Comparison of ENCODE assay signal across 9 mouse cellular contexts in the genomic region with DNA sequence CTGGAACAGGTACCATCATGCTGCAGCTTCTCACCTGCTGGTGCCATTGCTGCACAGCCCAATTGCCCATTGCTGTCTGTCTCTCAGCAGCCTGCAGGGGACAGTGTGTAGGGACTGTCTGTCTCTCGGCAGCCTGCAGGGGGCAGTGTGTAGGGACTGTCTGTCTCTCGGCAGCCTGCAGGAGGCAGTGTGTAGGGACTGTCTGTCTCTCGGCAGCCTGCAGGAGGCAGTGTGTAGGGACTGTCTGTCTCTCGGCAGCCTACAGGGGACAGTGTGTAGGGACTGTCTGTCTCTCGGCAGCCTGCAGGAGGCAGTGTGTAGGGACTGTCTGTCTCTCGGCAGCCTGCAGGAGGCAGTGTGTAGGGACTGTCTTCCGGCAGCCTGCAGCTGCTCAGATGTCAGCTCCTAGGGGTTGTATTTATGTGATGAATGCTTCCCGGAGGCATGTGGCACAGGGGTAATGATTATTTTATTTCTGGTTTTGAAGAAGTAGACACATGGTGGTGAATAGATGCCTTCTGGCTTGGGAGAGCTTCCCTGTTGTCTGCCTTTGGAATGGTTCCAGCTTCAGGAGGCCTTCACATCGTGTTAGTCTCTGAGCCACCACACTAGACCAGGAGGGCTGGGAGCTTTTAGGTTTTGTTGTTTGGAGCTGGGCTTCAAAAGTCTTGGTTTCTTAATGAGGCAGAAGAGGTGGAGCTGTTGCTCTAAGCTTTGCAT.
DNase-seq lines count a peak whose midpoint lies in the region; ATAC-seq and TF ChIP-seq lines count a peak whose summit lies in the region.
"Had no signal": no experiment of that assay in that cellular context is flagged by ENCODE, and none has a peak within 500 bp of the region (broad histone marks: within the 10 kb centered on the region; RNA-seq: fewer than 3 reads in every experiment).

No protein-coding gene starts in this region.

- peak; percentile 71 for TF ChIP-seq CTCF in lung, embryonic 14.5 days (IDR thresholded peaks at IDR 0.05; ENCODE audit: low read depth)

- H3K4me2 ChIP-seq in heart, embryonic 11.5 days, result no peak overlapping the region
- H3K4me2 ChIP-seq in lung, embryonic 14.5 days, result no peak overlapping the region
- H3K4me2 ChIP-seq in midbrain, embryonic 15.5 days, result no peak overlapping the region
- H3K4me2 ChIP-seq in forebrain, embryonic 15.5 days (replicated peaks), result no peak overlapping the region
- H3K4me2 ChIP-seq: limb, embryonic 13.5 days had no signal

- peak; percentile 53 for DNase-seq in heart, adult 11 months
- DNase-seq in lung, embryonic 14.5 days, result peak; percentile 13
- no peak for DNase-seq in lung, adult 18-20 months
- no peak for DNase-seq in ovary, postnatal 10 days (ENCODE audit: low spot score)

- H3K27me3 ChIP-seq in heart, embryonic 11.5 days (ENCODE audit: control insufficient read depth, insufficient read depth, low read length), result no peaks in the 10 kb centered on the region
- no peaks in the 10 kb centered on the region for H3K27me3 ChIP-seq in lung, embryonic 14.5 days (ENCODE audit: insufficient read depth, low read length)
- no peaks in the 10 kb centered on the region for H3K27me3 ChIP-seq in midbrain, embryonic 15.5 days (replicated peaks)
- H3K27me3 ChIP-seq in forebrain, embryonic 15.5 days, result no peaks in the 10 kb centered on the region
- H3K27me3 ChIP-seq: limb, embryonic 13.5 days had no signal

- no peak overlapping the region for H3K9ac ChIP-seq in heart, embryonic 11.5 days (ENCODE audit: low read depth, low read length)
- H3K9ac ChIP-seq in lung, embryonic 14.5 days, result no peak overlapping the region
- no peak overlapping the region for H3K9ac ChIP-seq in midbrain, embryonic 15.5 days
- no peak overlapping the region for H3K9ac ChIP-seq in forebrain, embryonic 15.5 days (replicated peaks)
- H3K9ac ChIP-seq: limb, embryonic 13.5 days had no signal

- no peaks in the 10 kb centered on the region for H3K36me3 ChIP-seq in heart, embryonic 11.5 days (ENCODE audit: control insufficient read depth, insufficient read depth, low read length)
- no peaks in the 10 kb centered on the region for H3K36me3 ChIP-seq in lung, embryonic 14.5 days (ENCODE audit: insufficient read depth)
- no peaks in the 10 kb centered on the region for H3K36me3 ChIP-seq in midbrain, embryonic 15.5 days (replicated peaks)
- H3K36me3 ChIP-seq in forebrain, embryonic 15.5 days, result no peaks in the 10 kb centered on the region
- H3K36me3 ChIP-seq: limb, embryonic 13.5 days had no signal

- no peak overlapping the region for H3K27ac ChIP-seq in heart, embryonic 11.5 days (ENCODE audit: low read depth, low read length)
- H3K27ac ChIP-seq in lung, embryonic 14.5 days (ENCODE audit: low read depth), result no peak overlapping the region
- peak overlapping the region; percentile 50 for H3K27ac ChIP-seq in midbrain, embryonic 15.5 days
- H3K27ac ChIP-seq in forebrain, embryonic 15.5 days (replicated peaks), result no peak overlapping the region; the same call in 1 of the 2 replicates
- H3K27ac ChIP-seq: limb, embryonic 13.5 days had no signal

- no peak overlapping the region for H3K4me3 ChIP-seq in heart, embryonic 11.5 days (ENCODE audit: low read depth, low read length)
- H3K4me3 ChIP-seq in lung, embryonic 14.5 days (ENCODE audit: low read depth, low read length), result no peak overlapping the region
- H3K4me3 ChIP-seq in midbrain, embryonic 15.5 days, result no peak overlapping the region
- H3K4me3 ChIP-seq in forebrain, embryonic 15.5 days, result no peak overlapping the region
- H3K4me3 ChIP-seq: limb, embryonic 13.5 days had no signal

- no peaks in the 10 kb centered on the region for H3K9me3 ChIP-seq in heart, embryonic 11.5 days (replicated peaks; ENCODE audit: control insufficient read depth, low read length)
- no peaks in the 10 kb centered on the region for H3K9me3 ChIP-seq in lung, embryonic 14.5 days (ENCODE audit: low read depth, low read length)
- no peaks in the 10 kb centered on the region for H3K9me3 ChIP-seq in midbrain, embryonic 15.5 days
- H3K9me3 ChIP-seq in forebrain, embryonic 15.5 days, result no peaks in the 10 kb centered on the region
- H3K9me3 ChIP-seq: limb, embryonic 13.5 days had no signal

- no peaks in the 10 kb centered on the region for H3K4me1 ChIP-seq in heart, embryonic 11.5 days (ENCODE audit: control insufficient read depth, insufficient read depth, low read length)
- H3K4me1 ChIP-seq in lung, embryonic 14.5 days (ENCODE audit: insufficient read depth), result no peaks in the 10 kb centered on the region
- 0 out of 2 replicates have a peak, but pooled peaks cover 4% of the 10 kb centered on the region for H3K4me1 ChIP-seq in midbrain, embryonic 15.5 days
- H3K4me1 ChIP-seq in forebrain, embryonic 15.5 days, result no peaks in the 10 kb centered on the region; the same call in 1 of the 2 replicates
- H3K4me1 ChIP-seq: limb, embryonic 13.5 days had no signal

- no peak for ATAC-seq in heart, embryonic 11.5 days (replicated peaks; ENCODE audit: insufficient number of reproducible peaks, low FRiP score, low TSS enrichment)
- ATAC-seq in lung, embryonic 14.5 days (ENCODE audit: insufficient read depth), result no peak
- ATAC-seq in cerebellum, adult (ENCODE audit: insufficient number of reproducible peaks, low FRiP score, low TSS enrichment), result peak; percentile 82
- no peak for ATAC-seq in midbrain, embryonic 15.5 days (replicated peaks)
- ATAC-seq in forebrain, embryonic 15.5 days (replicated peaks), result no peak; the same call in 1 of the 2 replicates

- 79% methylated on average over 9 of the region's 9 CpGs for WGBS in heart, embryonic 11.5 days (ENCODE audit: insufficient replicate concordance)
- WGBS in lung, embryonic 14.5 days, result 80% methylated on average over 9 of the region's 9 CpGs
- 78% methylated on average over 9 of the region's 9 CpGs for WGBS in midbrain, embryonic 15.5 days
- 72% methylated on average over 9 of the region's 9 CpGs for WGBS in forebrain, embryonic 15.5 days

Comparison
In these comparisons a context has a peak if more than half of its experiments do, and no peak if none do; other contexts are left out.
1. DNase-seq: peak in heart, adult 11 months (single experiment) and lung, embryonic 14.5 days (single experiment); none in lung, adult 18-20 months (0 of 2) and ovary, postnatal 10 days (single experiment).